Mouse (Mus musculus) thymus, postnatal 25 days (tissue): ENCODE results near the gene Gm10271.

ENCODE experiments used
- DNase-seq: peaks from one replicate; pipeline ENCODE4 v3.0.0; 2022

Gm10271 gene

DNA sequence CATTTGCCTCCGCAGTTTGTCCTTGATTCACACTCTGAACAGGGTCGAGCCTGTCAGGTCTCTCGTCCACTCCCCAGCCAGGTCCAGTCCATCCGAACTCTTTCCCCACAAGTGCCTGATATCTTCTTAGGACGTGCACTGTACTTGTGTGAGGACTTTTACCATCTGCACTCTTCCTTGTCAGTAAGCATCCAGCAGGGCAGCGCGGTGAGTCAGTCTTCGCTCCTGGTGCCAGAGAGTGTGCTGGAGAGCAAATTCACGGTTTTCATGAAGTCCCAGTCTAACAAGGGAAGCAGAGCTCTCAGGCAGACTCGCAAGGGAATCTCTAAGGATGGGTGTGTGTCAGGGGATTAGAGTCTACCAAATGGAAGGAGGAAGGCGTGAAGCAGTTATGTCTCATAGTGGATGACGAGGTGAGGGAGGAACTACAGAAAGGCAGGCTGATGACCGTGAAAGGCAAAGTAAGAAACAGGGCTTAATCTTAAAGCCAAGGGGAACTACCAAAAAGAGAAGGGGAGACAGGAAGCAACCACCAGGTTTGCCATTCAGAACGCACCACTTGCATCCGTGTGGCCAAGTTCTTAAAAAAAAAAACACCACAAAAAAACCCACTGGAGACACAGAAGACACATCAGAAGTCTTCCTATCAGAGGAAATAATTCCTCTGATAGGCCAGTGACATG is 40.8 kb downstream of the Gm10271 start:
- no peak for DNase-seq

DNA sequence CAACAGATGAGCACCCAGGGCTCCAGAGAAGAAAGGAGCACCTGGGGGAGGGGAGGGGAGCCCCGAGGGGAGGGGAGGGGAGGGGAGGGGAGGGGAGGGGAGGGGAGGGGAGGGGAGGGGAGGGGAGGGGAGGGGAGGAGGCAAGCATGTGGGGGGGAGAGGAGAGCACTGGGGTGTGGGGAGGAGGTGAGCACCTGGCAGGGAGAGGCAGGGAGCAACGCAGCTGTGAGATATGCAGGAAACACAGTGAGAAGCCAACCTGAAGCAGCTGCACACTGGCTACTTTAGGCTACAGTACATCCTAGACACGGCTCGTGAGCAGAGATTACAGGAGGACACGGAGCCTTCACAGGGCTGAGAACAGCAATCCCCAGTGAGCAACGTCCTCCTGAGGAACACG is 41.5 kb downstream of the Gm10271 start:
- peak; percentile 55 for DNase-seq

DNA sequence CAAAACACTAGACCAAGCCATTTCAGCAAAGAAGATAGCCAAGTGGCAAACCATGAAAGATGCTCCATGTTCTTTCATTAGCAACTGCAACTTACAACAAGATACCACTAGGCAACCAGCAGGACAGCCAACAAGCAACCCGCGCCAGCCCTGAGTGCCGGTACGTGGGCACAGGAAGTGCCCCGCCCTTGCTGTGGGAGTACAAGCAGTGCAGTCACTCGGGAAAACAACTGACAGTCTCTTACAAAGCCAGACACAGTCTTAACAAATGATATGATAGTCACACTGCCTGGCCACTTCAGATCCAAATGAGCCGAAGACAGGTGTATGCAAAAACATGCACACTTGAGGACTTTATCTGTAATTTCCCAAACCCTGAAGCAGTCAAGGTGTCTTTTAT is 41.9 kb downstream of the Gm10271 start:
- peak; percentile 55 for DNase-seq

DNA sequence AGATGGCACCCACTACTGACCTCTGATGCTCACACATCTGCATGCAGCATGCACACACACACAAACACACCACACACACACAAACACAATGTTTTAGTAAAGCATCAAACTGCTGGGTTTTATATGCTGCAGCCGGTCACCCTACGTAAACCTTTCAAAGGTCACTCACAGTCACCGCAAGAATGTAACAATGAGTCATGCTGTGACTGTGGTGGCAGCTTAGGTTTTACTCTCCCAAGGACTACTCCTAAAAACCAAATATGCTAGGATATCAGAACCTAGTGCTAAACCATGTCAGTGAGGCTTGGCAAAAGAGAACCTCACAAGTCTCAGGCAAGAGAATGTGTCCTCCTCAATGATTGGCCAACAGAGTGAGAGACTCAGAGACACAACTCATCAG is 43.6 kb downstream of the Gm10271 start:
- DNase-seq: no peak

DNA sequence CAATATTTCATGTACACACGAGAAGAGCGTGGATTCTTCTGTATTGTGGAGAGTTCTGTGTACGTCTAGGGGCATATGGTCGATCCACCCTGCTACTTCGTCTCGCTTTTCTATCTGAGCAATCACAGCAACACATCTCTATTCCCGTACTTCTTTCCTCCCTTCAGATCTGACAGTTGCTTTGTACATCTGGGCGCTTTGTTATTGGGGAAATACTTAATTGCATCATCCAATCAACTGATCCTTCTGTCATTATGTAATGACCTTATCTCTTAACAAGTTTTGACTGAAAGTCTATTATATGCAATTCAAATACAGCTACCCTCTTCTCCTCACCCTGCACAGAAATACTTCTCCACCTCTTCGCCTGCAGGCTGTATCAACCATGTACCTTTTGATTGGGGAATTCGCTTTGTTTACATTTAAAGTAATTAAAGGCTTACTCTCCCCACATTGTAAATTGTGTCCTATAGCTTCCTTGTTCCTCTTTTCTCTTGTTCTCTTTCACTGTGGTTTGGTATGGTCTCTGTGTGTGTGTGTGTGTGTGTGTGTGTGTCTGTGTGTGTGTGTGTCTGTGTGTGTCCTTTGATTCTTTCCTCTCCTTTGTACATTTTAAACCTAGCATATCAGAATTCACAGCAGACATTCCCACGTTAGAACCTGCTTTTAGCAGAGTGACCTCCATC is 45.8 kb downstream of the Gm10271 start:
- DNase-seq: no peak

DNA sequence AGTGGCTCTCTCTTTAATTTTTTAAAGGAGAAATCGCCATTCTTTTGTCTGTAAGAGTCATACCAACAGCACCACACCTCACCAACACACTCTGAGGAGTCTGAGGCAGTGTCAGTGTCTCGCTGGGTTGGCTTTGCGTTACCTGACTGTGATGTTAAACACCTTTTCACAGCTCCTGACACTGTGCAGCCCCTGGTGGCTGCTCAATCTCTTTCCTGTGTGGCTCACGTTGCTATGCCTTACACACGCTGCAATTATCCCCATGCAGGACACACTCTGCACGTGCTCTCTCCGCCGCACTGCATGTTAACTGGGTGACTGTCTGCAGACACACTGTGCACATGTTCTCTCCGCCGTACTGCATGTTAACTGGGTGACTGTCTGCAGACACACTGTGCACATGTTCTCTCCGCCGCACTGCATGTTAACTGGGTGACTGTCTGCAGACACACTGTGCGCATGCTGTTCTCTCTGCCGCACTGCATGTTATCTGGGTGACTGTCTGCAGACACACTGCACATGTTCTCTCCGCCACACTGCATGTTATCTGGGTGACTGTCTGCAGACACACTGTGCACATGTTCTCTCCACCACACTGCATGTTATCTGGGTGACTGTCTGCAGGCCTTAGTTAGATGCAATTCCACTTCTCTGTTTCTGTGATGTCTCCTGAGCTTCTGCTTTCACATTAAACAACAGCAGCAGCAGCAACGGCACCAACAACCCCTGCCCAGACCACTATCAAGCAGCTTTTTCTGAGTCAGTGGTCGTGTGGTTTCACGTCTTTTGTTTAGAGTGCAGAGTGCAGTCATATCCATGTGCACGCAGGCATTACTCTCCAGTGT is 48.5 kb downstream of the Gm10271 start:
- DNase-seq: no peak

DNA sequence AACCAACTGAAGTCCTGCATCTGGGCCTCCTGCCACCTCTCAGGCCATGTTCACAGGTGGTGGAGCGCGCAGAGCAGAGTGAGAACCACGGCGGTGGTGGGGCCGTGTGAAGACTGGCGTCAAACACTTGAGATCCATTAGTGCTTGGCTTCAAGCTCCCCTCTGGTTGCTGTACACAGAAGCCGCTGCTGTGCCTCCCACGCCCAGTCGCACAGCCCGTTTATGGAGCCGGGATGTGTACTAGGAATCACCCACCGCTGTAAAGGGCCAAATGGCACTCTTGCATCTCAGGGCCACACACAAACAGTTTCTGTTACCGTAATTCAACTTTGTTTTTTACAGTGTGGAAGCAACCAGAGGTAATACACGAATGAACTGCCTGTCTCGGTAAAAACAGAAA is 50.2 kb downstream of the Gm10271 start:
- DNase-seq: no peak

DNA sequence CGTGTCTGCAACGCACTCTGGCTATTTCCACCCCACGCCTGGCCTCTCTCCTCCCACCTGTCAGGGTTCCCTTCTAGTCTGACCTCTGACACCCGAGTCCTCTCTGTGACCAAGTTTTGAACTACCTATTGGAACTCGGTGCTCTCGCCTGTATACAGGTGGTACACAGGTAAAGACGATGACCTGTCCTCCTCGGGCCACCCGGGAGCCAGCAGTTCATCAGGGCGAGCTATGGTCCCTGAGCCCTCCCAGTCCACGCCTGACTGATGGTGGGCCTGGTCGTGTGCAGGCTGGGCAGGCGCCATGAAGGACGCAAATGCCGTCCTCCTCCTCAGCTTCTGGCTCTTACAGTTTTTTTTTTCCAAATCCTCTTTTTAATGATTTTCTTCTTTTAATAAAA is 51.0 kb downstream of the Gm10271 start:
- no peak for DNase-seq

DNA sequence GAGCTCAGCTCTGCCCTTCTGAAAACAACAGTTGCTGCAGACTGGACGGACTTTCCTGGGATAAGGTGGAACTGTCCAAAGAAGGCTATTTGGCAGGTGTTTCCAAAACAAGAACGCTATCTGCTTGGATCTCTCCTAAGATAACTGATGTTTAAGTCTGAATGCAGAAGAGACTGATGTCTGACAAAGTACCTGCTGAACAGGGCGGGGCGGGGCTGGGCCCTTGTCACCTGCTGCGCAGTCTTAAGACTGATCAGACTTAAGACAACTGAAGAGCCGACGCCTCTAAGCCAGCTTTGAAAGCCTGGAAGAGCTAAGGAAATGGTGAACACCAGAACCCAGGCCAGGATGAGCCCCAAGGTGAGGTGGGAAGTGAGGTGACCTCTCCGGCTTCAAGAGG is 51.8 kb downstream of the Gm10271 start:
- no peak for DNase-seq

DNA sequence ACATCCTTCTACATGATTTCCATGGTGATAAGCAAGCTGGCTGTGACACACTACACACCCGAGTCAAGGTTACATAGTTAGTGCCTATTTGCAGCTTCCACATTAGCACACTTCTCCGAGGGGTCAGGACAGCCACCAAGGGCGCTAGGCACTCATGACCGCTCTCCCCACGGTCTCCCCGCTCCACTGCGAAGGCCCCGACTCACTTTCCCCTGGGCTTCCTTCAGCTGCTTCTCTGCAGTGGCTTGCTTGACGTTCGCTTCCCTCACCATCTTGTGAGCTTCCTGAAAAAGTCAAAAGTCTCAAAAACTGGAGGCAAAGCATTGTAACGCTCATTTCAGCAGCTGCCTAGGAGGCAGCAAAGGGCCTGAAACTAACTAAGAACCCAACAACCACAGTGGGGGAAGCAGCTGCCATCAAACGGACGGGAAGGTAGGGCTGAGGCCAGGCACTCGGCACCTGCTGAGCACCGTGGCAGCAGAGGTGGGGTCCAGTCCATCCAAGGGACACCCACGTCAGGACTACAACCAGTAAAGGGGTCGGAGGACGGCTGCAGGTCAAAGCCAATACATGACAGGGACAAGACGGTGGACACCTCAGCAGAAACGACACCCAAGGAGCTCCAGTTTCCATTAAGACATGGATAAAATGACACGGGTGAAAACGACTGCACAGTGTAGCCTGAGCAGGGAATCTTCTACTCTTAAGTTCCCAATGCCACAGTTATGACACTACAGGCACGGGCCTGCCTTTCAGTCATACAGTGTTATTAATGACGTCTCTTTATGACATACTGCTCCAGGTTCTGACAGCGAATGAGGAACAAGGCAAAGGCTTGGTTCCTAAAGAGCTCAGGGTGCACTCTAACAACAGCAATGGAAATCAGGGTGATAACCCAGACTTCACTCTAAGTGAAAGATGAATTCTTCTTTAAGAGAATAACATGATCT is 52.8 kb downstream of the Gm10271 start:
- DNase-seq: peak; percentile 48

DNA sequence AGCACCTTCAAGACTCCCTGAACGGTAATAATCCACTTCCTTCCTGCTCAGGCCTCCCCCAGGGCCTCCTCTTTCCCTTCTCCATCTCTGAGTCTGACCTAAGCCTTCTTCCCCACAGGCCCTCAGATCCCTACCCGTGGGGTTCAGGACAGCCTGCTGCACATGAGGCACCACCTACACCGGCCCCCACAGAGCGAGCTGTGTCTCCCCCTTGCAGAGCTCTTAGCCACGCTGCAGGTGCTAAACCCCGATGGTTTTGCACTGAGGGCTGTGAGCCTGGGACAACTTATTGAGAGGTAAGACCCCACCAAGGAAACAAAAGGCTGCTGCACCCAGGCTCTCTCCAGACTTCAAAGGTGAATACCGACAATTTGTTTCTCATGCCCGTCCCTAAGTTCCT is 55.8 kb downstream of the Gm10271 start:
- peak; percentile 53 for DNase-seq

DNA sequence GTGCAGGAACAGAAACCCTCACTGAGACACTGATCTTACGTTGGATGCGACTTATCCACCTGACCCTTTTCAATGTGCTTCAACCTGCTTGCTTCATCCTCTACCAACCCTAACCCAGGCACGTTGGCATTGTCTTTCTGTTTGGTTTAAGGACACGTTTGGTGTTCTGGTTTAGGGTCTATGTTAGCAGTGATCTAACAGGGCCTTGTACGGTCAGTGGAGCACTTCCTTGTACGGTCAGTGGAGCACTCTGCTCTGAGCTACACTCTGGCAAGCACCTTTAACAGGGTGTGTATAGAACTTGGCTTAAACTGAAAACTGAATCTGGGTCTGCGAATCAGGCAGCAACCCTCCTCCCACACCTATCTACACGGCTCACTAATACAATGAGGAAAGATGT is 57.1 kb downstream of the Gm10271 start:
- DNase-seq: no peak

DNA sequence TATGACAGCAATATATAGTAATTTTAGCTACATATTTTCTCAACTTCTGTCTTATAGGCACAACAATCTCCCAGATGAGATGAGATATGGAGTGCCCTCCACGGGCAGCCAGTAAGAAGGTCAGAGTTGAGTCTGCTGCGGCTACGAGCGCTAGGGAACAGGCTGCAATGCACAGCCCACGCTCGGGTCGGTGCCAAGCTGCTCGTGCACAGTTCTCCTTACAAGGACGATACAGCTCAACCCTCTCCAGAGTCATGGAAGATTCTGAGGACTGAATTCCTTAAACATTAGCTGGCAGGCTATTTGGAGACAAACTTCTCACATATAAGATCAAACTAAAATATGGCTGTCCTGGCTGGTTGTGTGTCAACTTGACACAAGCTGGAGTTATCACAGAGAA is 57.8 kb downstream of the Gm10271 start:
- no peak for DNase-seq

DNA sequence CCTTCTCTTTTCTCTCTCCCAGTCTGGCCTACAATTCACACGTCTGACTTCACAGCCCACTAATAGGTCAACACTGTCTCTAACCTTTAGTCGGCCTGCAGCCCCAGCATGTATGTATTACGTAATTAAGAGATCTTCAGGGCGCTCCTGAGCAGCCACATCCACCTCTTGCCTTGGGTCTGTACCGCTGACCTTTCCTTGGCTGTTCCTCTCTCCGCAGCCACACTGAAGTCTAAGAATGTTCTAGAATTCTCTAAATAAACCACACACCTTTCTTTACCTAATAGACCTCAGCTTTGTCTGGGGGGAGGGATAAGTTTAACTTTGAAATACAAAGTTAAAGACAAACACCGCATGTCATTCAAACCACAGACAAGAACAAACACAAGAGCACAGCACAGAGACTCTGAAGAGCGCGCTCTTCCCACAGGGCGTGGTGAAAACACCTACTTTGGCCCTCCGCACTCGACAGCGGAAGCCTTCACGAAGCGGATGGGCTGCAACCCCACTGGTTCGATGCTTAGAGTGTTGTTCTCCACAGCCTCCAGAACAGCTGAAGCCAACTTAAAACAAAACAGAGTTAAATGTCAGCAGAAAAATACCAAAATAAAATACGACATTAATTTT is 58.6 kb downstream of the Gm10271 start:
- peak; percentile 45 for DNase-seq

DNA sequence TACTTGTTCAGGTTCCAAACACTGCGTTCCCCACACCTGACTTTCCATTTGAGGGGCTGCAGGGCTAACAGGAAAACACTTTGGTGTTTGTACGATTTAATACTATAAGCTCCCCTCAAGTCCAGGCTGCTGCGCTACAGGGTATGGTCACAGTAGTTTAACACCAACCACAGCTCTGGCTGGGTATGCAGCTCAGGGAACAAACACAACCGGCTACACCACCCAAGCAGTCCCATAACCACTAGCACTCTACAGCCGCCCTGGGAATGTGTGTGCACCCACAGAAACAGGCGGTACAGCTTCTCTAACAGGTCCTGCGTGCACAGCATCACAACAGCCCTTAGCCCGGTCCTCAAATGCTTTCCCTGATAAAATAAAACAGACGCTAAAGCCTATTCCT is 59.6 kb downstream of the Gm10271 start:
- DNase-seq: no peak

DNA sequence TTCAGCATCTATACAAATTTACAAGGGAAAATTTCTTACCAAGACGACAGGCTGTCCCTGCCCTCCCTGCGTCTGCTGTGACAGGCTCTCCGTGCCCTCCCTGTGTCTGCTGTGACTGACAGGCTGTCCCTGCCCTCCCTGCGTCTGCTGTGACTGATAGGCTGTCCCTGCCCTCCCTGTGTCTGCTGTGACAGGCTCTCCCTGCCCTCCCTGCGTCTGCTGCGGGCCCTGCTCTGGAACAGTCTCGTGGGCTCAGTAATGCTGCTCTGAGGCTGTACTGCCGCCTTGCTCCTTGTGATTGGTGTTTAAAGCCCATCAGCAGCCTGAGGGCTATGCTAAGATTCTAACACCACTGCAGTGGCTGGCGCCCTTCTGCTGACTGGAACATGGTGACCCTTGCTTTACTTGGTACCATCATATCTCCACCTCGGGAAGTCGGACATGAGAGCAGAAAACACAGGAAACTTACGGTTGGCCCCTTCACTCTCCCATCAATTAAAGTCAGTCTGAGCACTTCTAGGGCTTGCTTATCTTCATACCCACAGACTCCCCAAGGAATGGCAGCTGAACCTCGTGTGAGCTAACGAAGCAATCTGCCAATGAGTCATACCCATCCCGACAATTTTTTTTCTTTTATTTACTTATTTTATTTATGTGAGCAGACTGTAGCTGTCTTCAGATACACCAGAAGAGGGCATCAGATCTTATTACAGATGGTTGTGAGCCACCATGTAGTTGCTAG is 63.3 kb downstream of the Gm10271 start:
- no peak for DNase-seq
